Mouse (Mus musculus): ENCODE measurements around the gene Pgls. TPM values are rescaled to one million over a fixed set of nuclear protein-coding genes. Genes with fewer than 3 reads are reported as not detected.

Pgls gene
- polyA plus RNA-seq, 1 experiment from 2014 or later, result 239 TPM

- H3K27me3 ChIP-seq (ENCODE audit: control insufficient read depth, insufficient read depth, low read length), result no peaks in the 10 kb centered on the region
- DNase-seq (ENCODE audit: low spot score), result no peak
- no peak overlapping the region for H3K4me3 ChIP-seq (ENCODE audit: low read depth, low read length)
- WGBS, result 75% methylated on average over 3 of the region's 3 CpGs
- peaks cover 5% of the 10 kb centered on the region for H3K4me1 ChIP-seq (ENCODE audit: control insufficient read depth, insufficient read depth, low read length)
- H3K4me2 ChIP-seq (ENCODE audit: low read depth, severe bottlenecking), result no peak overlapping the region
- H3K27ac ChIP-seq (replicated peaks; ENCODE audit: low read depth, low read length), result no peak overlapping the region
- H3K9me3 ChIP-seq (ENCODE audit: control insufficient read depth, low read length), result no peaks in the 10 kb centered on the region
- no peaks in the 10 kb centered on the region for H3K36me3 ChIP-seq (ENCODE audit: control insufficient read depth, insufficient read depth, low read length)
- no peak overlapping the region for H3K9ac ChIP-seq (ENCODE audit: low read length)
- no peak for ATAC-seq (ENCODE audit: insufficient number of reproducible peaks, low FRiP score, low TSS enrichment, low read depth)
These were observed 3.2 kb upstream of the Pgls start for GRCm38 (mm10) chr8:71588762-71589161.

DNA sequence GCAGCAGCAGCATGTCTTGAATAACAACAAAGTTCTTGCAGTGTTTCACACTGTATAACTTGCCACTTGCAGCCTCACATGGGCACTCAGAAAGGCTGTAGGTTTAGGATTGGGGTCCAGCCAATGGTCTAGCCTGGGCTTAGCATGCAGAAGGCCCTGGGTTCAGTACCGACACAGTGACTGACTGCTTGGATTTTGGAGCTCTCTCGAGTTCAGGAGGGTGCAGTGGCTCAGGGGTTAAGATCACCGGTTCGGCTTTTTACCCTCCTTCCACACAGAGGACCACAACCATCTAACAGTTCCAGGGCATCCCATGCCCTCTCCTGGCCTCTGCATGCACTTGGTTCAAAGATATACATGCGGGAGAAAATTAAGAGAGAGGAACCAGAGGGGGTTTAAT, 959 bp upstream of the Pgls start:
- peak overlapping the region; percentile 92 for H3K4me3 ChIP-seq (ENCODE audit: low read depth, low read length)
- no peak overlapping the region for H3K27ac ChIP-seq (replicated peaks; ENCODE audit: low read depth, low read length)
- no peaks in the 10 kb centered on the region for H3K27me3 ChIP-seq (ENCODE audit: control insufficient read depth, insufficient read depth, low read length)
- no peaks in the 10 kb centered on the region for H3K36me3 ChIP-seq (ENCODE audit: control insufficient read depth, insufficient read depth, low read length)
- peak overlapping the region; percentile 96 for H3K9ac ChIP-seq (ENCODE audit: low read length)
- 36% methylated on average over 5 of the region's 5 CpGs for WGBS
- H3K9me3 ChIP-seq (ENCODE audit: control insufficient read depth, low read length), result no peaks in the 10 kb centered on the region
- peaks cover 5% of the 10 kb centered on the region for H3K4me1 ChIP-seq (ENCODE audit: control insufficient read depth, insufficient read depth, low read length)
- ATAC-seq (ENCODE audit: insufficient number of reproducible peaks, low FRiP score, low TSS enrichment, low read depth) (no peak), DNase-seq (ENCODE audit: low spot score) (no peak)
- peak overlapping the region; percentile 92 for H3K4me2 ChIP-seq (ENCODE audit: low read depth, severe bottlenecking)

DNA sequence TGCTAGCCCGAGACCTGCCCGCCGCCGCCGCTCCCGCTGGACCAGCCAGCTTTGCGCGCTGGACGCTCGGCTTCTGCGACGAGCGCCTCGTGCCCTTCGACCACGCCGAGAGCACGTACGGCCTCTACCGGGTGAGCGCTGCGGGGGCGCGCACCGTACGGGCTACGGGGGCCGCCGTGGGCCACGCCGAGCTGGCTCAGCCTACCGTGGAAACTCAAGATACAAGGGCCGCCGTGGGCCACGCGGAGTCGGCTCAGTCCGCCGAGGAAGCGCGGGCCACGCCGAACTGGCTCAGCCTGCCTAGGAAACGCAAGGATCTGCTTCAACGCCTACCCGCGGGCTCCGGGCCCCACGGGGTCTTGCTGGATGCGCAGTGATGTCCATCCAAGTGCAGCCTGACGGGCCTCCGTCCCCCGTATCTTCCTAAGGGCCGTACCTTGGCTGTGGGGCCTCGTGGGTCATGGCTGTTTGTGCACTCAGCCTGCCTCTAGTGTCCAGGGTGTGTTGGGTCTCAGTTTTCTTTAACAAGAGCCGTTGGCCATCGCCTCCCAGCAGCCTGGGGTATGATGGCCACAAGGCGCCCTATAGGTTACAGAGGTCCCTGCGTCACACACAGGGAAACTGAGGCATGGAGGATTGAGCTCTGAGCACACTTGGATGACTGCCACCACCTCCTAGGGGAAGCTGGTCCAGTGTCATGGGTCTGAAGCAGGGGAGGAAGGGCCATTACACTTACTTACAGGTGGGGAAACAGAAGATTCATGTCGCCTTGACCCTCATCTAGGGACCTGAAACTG, 596 bp downstream of the Pgls start:
- H3K4me3 ChIP-seq (ENCODE audit: low read depth, low read length), result peak overlapping the region; percentile 92
- no peaks in the 10 kb centered on the region for H3K9me3 ChIP-seq (ENCODE audit: control insufficient read depth, low read length)
- H3K27me3 ChIP-seq (ENCODE audit: control insufficient read depth, insufficient read depth, low read length), result no peaks in the 10 kb centered on the region
- peaks cover 5% of the 10 kb centered on the region for H3K4me1 ChIP-seq (ENCODE audit: control insufficient read depth, insufficient read depth, low read length)
- peak overlapping the region; percentile 91 for H3K27ac ChIP-seq (replicated peaks; ENCODE audit: low read depth, low read length)
- ATAC-seq (ENCODE audit: insufficient number of reproducible peaks, low FRiP score, low TSS enrichment, low read depth) (peak; percentile 36; the same call in 1 of the 2 replicates), DNase-seq (ENCODE audit: low spot score) (no peak)
- H3K36me3 ChIP-seq (ENCODE audit: control insufficient read depth, insufficient read depth, low read length), result no peaks in the 10 kb centered on the region
- H3K9ac ChIP-seq (ENCODE audit: low read length), result peak overlapping the region; percentile 96
- 6% methylated on average over 60 of the region's 60 CpGs for WGBS
- peak overlapping the region; percentile 92 for H3K4me2 ChIP-seq (ENCODE audit: low read depth, severe bottlenecking)

DNA sequence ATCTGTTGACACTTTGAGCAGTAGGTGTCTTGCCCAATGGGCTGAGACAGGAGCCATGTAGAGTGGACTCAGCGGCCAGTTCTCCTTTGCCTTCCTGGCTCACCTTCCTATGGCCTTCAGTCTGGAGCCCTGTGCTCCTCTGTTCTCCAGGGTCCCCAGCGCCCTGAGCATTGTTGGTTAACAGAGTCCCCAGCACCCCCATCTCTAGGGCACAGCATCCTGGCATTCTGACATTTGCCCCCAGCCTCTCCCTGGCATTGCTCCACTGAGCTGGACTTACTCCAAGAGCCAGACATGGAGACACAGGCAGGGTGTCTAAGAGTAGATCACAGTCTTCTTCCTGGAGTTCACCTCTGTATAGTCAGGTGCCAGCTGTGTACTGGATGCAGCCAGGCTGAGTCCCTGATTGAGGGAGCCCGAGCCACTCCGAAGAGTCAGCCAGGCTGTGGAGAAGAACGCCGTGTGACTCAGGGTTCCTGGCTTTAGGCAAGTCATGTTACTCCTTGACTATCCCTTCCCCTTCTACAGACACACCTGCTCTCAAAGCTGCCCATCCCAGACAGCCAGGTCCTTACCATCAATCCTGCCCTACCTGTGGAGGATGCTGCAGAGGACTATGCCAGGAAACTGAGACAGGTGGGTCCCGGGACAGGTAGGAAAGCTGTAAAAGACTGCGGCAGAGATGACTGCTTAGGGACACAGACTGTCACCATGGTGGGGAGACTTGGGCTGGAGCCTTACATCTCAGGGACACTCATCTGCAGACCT, 1.8 kb downstream of the Pgls start:
- Histone ChIP-seq H3K9me3 (ENCODE audit: control insufficient read depth, low read length) (no peaks in the 10 kb centered on the region), H3K27ac (replicated peaks; ENCODE audit: low read depth, low read length) (no peak overlapping the region), H3K4me2 (ENCODE audit: low read depth, severe bottlenecking) (no peak overlapping the region), H3K9ac (ENCODE audit: low read length) (no peak overlapping the region; the same call in 1 of the 2 replicates), H3K36me3 (ENCODE audit: control insufficient read depth, insufficient read depth, low read length) (no peaks in the 10 kb centered on the region), H3K27me3 (ENCODE audit: control insufficient read depth, insufficient read depth, low read length) (no peaks in the 10 kb centered on the region), H3K4me3 (ENCODE audit: low read depth, low read length) (no peak overlapping the region; the same call in 1 of the 2 replicates), H3K4me1 (ENCODE audit: control insufficient read depth, insufficient read depth, low read length) (peaks cover 5% of the 10 kb centered on the region)
- ATAC-seq (ENCODE audit: insufficient number of reproducible peaks, low FRiP score, low TSS enrichment, low read depth), result no peak
- 93% methylated on average over 8 of the region's 8 CpGs for WGBS
- DNase-seq (ENCODE audit: low spot score), result no peak

GRCm38 (mm10) chr8:71594324-71594722, 2.3 kb downstream of the Pgls start:
- DNase-seq (ENCODE audit: low spot score), result no peak
- H3K4me1 ChIP-seq (ENCODE audit: control insufficient read depth, insufficient read depth, low read length), result peaks cover 5% of the 10 kb centered on the region
- no peak overlapping the region for H3K27ac ChIP-seq (replicated peaks; ENCODE audit: low read depth, low read length)
- H3K4me3 ChIP-seq (ENCODE audit: low read depth, low read length), result no peak overlapping the region
- ATAC-seq (ENCODE audit: insufficient number of reproducible peaks, low FRiP score, low TSS enrichment, low read depth), result no peak
- no peak overlapping the region for H3K4me2 ChIP-seq (ENCODE audit: low read depth, severe bottlenecking)
- no peaks in the 10 kb centered on the region for H3K36me3 ChIP-seq (ENCODE audit: control insufficient read depth, insufficient read depth, low read length)
- no peaks in the 10 kb centered on the region for H3K9me3 ChIP-seq (ENCODE audit: control insufficient read depth, low read length)
- H3K27me3 ChIP-seq (ENCODE audit: control insufficient read depth, insufficient read depth, low read length), result no peaks in the 10 kb centered on the region
- no peak overlapping the region for H3K9ac ChIP-seq (ENCODE audit: low read length)
- WGBS, result 83% methylated on average over 4 of the region's 4 CpGs

DNA sequence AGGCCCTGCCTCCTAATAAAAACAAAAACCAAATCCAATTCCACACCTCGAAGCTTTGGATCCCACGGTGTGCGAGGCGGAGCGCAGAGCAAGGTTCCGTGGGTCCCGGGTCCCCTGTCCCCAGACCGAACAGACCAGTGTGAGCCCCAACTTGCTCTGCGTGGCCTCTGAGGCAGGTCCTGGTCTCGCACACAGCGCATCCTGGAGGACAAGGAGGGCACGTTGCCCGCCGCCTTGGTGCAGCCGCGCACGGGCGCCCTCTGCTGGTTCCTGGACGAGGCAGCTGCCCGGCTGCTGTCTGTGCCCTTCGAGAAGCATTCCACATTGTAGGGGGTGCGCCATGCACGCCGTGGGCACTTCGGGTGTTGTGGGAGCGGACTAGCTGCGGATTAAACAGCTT, 3.9 kb downstream of the Pgls start:
- H3K4me2 ChIP-seq (ENCODE audit: low read depth, severe bottlenecking), result no peak overlapping the region; the same call in 1 of the 2 replicates

DNA sequence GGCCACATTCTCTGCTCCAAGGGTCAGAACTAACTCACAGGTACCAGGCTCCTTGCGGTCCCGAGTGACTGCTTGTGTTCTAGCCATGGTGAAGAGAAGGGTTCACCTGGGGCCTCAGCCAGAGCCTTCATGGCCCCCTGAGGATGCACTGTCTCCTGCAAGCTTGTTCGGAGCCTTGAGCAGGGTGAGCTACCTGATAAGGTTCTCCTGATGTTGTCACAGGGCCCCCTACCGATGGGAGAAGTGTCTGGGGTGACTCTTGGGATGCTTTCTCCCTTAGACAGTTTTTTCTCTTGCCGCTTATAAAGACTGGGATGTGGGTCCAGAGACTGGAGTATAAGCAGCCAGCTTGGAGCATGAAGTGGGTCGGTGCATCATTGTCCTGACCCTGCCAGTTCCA, 4.4 kb downstream of the Pgls start:
- DNase-seq (ENCODE audit: low spot score), result no peak
- Histone ChIP-seq H3K27me3 (ENCODE audit: control insufficient read depth, insufficient read depth, low read length) (peaks cover 3% of the 10 kb centered on the region; the same call in 1 of the 2 replicates), H3K27ac (replicated peaks; ENCODE audit: low read depth, low read length) (no peak overlapping the region), H3K4me3 (ENCODE audit: low read depth, low read length) (no peak overlapping the region), H3K9ac (ENCODE audit: low read length) (no peak overlapping the region; the same call in 1 of the 2 replicates), H3K4me2 (ENCODE audit: low read depth, severe bottlenecking) (no peak overlapping the region), H3K36me3 (ENCODE audit: control insufficient read depth, insufficient read depth, low read length) (no peaks in the 10 kb centered on the region), H3K9me3 (ENCODE audit: control insufficient read depth, low read length) (no peaks in the 10 kb centered on the region), H3K4me1 (ENCODE audit: control insufficient read depth, insufficient read depth, low read length) (peaks cover 5% of the 10 kb centered on the region)
- 57% methylated on average over 6 of the region's 6 CpGs for WGBS
- ATAC-seq (ENCODE audit: insufficient number of reproducible peaks, low FRiP score, low TSS enrichment, low read depth), result no peak

More for the DNA sequence above, 3.9 kb downstream of the Pgls start:
- H3K9me3 ChIP-seq (ENCODE audit: control insufficient read depth, low read length), result no peaks in the 10 kb centered on the region
- H3K36me3 ChIP-seq (ENCODE audit: control insufficient read depth, insufficient read depth, low read length), result no peaks in the 10 kb centered on the region
- H3K4me1 ChIP-seq (ENCODE audit: control insufficient read depth, insufficient read depth, low read length), result peaks cover 5% of the 10 kb centered on the region
- peak overlapping the region; percentile 43 for H3K9ac ChIP-seq (ENCODE audit: low read length)
- H3K27me3 ChIP-seq (ENCODE audit: control insufficient read depth, insufficient read depth, low read length), result no peaks in the 10 kb centered on the region
- ATAC-seq (ENCODE audit: insufficient number of reproducible peaks, low FRiP score, low TSS enrichment, low read depth) (peak; percentile 23; the same call in 1 of the 2 replicates), DNase-seq (ENCODE audit: low spot score) (peak; percentile 91)
- no peak overlapping the region for H3K27ac ChIP-seq (replicated peaks; ENCODE audit: low read depth, low read length)
- H3K4me3 ChIP-seq (ENCODE audit: low read depth, low read length), result no peak overlapping the region
- 10% methylated on average over 27 of the region's 27 CpGs for WGBS

DNA sequence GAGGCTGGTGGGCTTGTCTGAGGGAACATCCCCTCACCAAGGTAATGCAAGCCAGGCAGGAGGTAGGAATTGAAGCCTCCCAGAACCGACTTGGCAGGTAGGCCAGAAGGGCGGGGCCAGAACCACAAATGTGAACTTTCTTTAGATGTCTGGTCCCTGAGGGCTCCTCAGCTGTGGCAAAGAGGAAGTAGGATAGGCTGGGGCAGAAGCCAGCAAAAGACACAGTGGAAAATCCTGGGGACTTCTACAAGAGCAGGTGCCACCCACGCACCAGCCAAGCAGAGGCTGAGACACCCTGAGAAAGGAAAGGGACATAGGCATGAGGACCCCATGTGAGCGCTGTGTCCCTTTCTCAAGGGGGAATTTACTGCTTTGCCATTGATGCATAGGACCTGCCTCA, 4.8 kb downstream of the Pgls start:
- Histone ChIP-seq H3K27me3 (ENCODE audit: control insufficient read depth, insufficient read depth, low read length) (peaks cover 7% of the 10 kb centered on the region), H3K9ac (ENCODE audit: low read length) (no peak overlapping the region), H3K4me1 (ENCODE audit: control insufficient read depth, insufficient read depth, low read length) (peaks cover 5% of the 10 kb centered on the region), H3K4me3 (ENCODE audit: low read depth, low read length) (no peak overlapping the region), H3K4me2 (ENCODE audit: low read depth, severe bottlenecking) (no peak overlapping the region), H3K9me3 (ENCODE audit: control insufficient read depth, low read length) (no peaks in the 10 kb centered on the region), H3K36me3 (ENCODE audit: control insufficient read depth, insufficient read depth, low read length) (no peaks in the 10 kb centered on the region), H3K27ac (replicated peaks; ENCODE audit: low read depth, low read length) (no peak overlapping the region)
- no peak for DNase-seq (ENCODE audit: low spot score)
- ATAC-seq (ENCODE audit: insufficient number of reproducible peaks, low FRiP score, low TSS enrichment, low read depth), result no peak
- 84% methylated on average over 4 of the region's 4 CpGs for WGBS

All from limb, embryonic 11.5 days (tissue).